ENCODE assay signal across 34 mouse cellular contexts in the genomic region with DNA sequence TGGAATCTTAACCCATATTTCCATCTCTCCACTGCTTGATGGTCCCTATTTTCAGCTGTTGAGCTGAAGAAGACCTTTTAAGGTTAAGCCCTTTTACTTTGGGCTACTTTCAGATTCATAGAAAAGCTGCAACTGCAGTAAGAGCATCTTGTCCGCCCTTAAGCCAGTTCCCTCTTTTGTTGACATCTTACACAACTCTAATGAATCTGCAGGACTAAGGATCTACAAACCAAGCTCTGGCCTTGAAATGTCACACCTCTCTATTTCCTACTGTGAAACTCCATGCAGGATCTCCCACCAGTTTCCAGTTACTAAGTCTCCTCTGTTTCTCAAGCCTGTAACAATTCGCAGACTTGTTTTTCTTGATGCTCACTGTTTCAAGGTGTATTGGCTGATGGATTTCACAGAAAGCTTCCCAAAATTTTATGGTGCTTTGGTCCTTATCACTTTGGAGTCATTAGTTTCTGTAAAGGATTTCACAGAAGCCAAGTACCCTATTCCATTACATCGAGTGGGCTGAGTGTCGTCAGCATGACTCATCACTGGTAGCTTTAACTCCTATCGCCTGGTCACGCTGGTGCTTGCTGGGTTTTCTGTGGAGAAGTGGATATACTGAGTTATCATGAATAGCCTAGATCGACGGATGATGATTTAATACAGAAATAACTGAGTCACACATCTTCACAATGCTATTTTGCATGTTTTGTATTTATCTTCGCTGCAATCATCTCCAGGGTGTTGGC. TPM values are rescaled to one million over a fixed set of nuclear protein-coding genes. Genes with fewer than 3 reads are reported as not detected.
A peak's percentile ranks its signal among the peaks of the same experiment; 100 is the strongest.
DNase-seq lines count a peak whose midpoint lies in the region; ATAC-seq and TF ChIP-seq lines count a peak whose summit lies in the region.
"Had no signal": no experiment of that assay in that cellular context is flagged by ENCODE, and none has a peak within 500 bp of the region (broad histone marks: within the 10 kb centered on the region; RNA-seq: fewer than 3 reads in every experiment).

No protein-coding gene starts in this region.

- H3K4me3 ChIP-seq in liver, embryonic 12.5 days, result no peak overlapping the region
- no peak overlapping the region for H3K4me3 ChIP-seq in liver, embryonic 11.5 days (ENCODE audit: low read depth, low read length)
- no peak overlapping the region for H3K4me3 ChIP-seq in C2C12 (ENCODE audit: insufficient read depth, poor library complexity, severe bottlenecking)
- no peak overlapping the region for H3K4me3 ChIP-seq in liver, embryonic 14.5 days (ENCODE audit: insufficient read depth in 1 of 2, low read depth in 2 of 2, low read length in 2 of 2)
- H3K4me3 ChIP-seq in stomach, embryonic 15.5 days (replicated peaks), result no peak overlapping the region
- H3K4me3 ChIP-seq: forebrain, embryonic 13.5 days; heart, embryonic 12.5 days; hindbrain, embryonic 13.5 days; left cerebral cortex, adult 2 months; limb, embryonic 12.5 days; neural tube, embryonic 12.5 days had no signal

- TF ChIP-seq CTCF in C2C12 (IDR thresholded peaks at IDR 0.05; ENCODE audit: control insufficient read depth, insufficient read depth, insufficient read length), result no peak
- no peak for TF ChIP-seq CTCF in liver, embryonic 14.5 days (IDR thresholded peaks at IDR 0.05; ENCODE audit: low read depth)

- ATAC-seq in liver, embryonic 12.5 days, result peak; percentile 27; the same call in 1 of the 2 replicates
- no peak for ATAC-seq in liver, embryonic 11.5 days (replicated peaks; ENCODE audit: low FRiP score)
- no peak for ATAC-seq in liver, embryonic 14.5 days (ENCODE audit: insufficient read depth)
- peak; percentile 28; the same call in 1 of the 2 replicates for ATAC-seq in stomach, embryonic 15.5 days (ENCODE audit: insufficient read depth, low FRiP score, low read depth)
- ATAC-seq: forebrain, embryonic 13.5 days; midbrain, embryonic 16.5 days; Patski had no signal

- no peaks in the 10 kb centered on the region for H3K79me3 ChIP-seq in C2C12 (ENCODE audit: low read depth)

- peaks cover 40% of the 10 kb centered on the region for H3K4me1 ChIP-seq in liver, embryonic 12.5 days
- peaks cover 9% of the 10 kb centered on the region for H3K4me1 ChIP-seq in liver, embryonic 11.5 days (replicated peaks; ENCODE audit: control insufficient read depth, insufficient read depth, low read length)
- peaks cover 25 to 34% of the 10 kb centered on the region in 2 experiments for H3K4me1 ChIP-seq in liver, embryonic 14.5 days (replicated peaks; ENCODE audit: control insufficient read depth in 2 of 2, insufficient read depth in 2 of 2, low read length in 1 of 2)
- no peaks in the 10 kb centered on the region for H3K4me1 ChIP-seq in stomach, embryonic 15.5 days
- H3K4me1 ChIP-seq: forebrain, embryonic 13.5 days; hindbrain, embryonic 13.5 days; neural tube, embryonic 12.5 days had no signal

- no peak overlapping the region for H3K4me2 ChIP-seq in liver, embryonic 12.5 days
- no peak overlapping the region for H3K4me2 ChIP-seq in liver, embryonic 11.5 days
- no peak overlapping the region for H3K4me2 ChIP-seq in liver, embryonic 14.5 days (ENCODE audit: low read depth)
- H3K4me2 ChIP-seq in stomach, embryonic 15.5 days, result no peak overlapping the region
- H3K4me2 ChIP-seq: forebrain, embryonic 13.5 days; heart, embryonic 12.5 days; hindbrain, embryonic 13.5 days; limb, embryonic 12.5 days; neural tube, embryonic 12.5 days had no signal

- H3K9me3 ChIP-seq in liver, embryonic 12.5 days (replicated peaks), result no peaks in the 10 kb centered on the region
- no peaks in the 10 kb centered on the region for H3K9me3 ChIP-seq in liver, embryonic 11.5 days (ENCODE audit: control insufficient read depth, low read length)
- H3K9me3 ChIP-seq in liver, embryonic 14.5 days (ENCODE audit: control insufficient read depth, low read length), result no peaks in the 10 kb centered on the region
- H3K9me3 ChIP-seq in stomach, embryonic 15.5 days, result no peaks in the 10 kb centered on the region
- H3K9me3 ChIP-seq: forebrain, embryonic 13.5 days; G1E; heart, embryonic 12.5 days; hindbrain, embryonic 13.5 days; limb, embryonic 12.5 days; neural tube, embryonic 12.5 days had no signal

- TF ChIP-seq EP300 in liver, embryonic 14.5 days (IDR thresholded peaks at IDR 0.05; ENCODE audit: low read depth), result no peak

- DNase-seq in liver, embryonic 11.5 days (ENCODE audit: low spot score), result no peak
- peak in 1 of 3 experiments; percentile 33 for DNase-seq in liver, embryonic 14.5 days (ENCODE audit: low read depth in 3 of 3, low spot score in 3 of 3)
- DNase-seq in MN1 (ENCODE audit: low spot score), result no peak
- no peak for DNase-seq in gastrocnemius, adult 8-10 months (ENCODE audit: low spot score in 2 of 2)
- no peak for DNase-seq in layer of hippocampus, postnatal 36 days
- DNase-seq: adrenal gland, postnatal 10 days; cerebellum, adult 2 months; cerebellum, postnatal 14 days; gastrocnemius, postnatal 25 days; heart, adult 18-20 months; heart, postnatal 4 days; kidney, adult 11 months; kidney, postnatal 25 days; lung, adult 2 months; lung, postnatal 10 days; right cerebral cortex, adult 18-20 months; spleen, adult 18-20 months; thymus, postnatal 14 days had no signal

- H3ac ChIP-seq in C2C12 (ENCODE audit: control insufficient read depth, insufficient read length, low read depth), result no peak overlapping the region

- WGBS in liver, embryonic 12.5 days (ENCODE audit: insufficient replicate concordance), result 69% methylated on average over 9 of the region's 9 CpGs
- 70% methylated on average over 9 of the region's 9 CpGs for WGBS in liver, embryonic 11.5 days
- WGBS in liver, embryonic 14.5 days (ENCODE audit: insufficient replicate concordance), result 64% methylated on average over 9 of the region's 9 CpGs
- WGBS in stomach, embryonic 15.5 days, result 67% methylated on average over 9 of the region's 9 CpGs

- peak overlapping the region; percentile 61 for H3K27ac ChIP-seq in liver, embryonic 12.5 days
- H3K27ac ChIP-seq in liver, embryonic 11.5 days (ENCODE audit: low read depth, low read length), result no peak overlapping the region
- H3K27ac ChIP-seq in liver, embryonic 14.5 days, result peak overlapping the region; percentile 19
- no peak overlapping the region for H3K27ac ChIP-seq in stomach, embryonic 15.5 days
- H3K27ac ChIP-seq: forebrain, embryonic 13.5 days; hindbrain, embryonic 13.5 days; left cerebral cortex, adult 2 months; limb, embryonic 12.5 days; macrophage; neural tube, embryonic 12.5 days had no signal

- H3K36me3 ChIP-seq in liver, embryonic 12.5 days, result no peaks in the 10 kb centered on the region
- no peaks in the 10 kb centered on the region for H3K36me3 ChIP-seq in liver, embryonic 11.5 days (ENCODE audit: control insufficient read depth, insufficient read depth, low read length)
- H3K36me3 ChIP-seq in C2C12 (ENCODE audit: control insufficient read depth, insufficient read depth), result no peaks in the 10 kb centered on the region
- no peaks in the 10 kb centered on the region for H3K36me3 ChIP-seq in liver, embryonic 14.5 days (replicated peaks; ENCODE audit: control insufficient read depth, insufficient read depth, low read depth)
- H3K36me3 ChIP-seq in stomach, embryonic 15.5 days, result no peaks in the 10 kb centered on the region
- H3K36me3 ChIP-seq: G1E; heart, embryonic 12.5 days; hindbrain, embryonic 13.5 days; limb, embryonic 12.5 days; neural tube, embryonic 12.5 days had no signal

- no peaks in the 10 kb centered on the region for H3K79me2 ChIP-seq in C2C12 (ENCODE audit: control insufficient read depth, insufficient read depth)

- H3K9ac ChIP-seq in liver, embryonic 12.5 days, result no peak overlapping the region
- H3K9ac ChIP-seq in liver, embryonic 11.5 days (ENCODE audit: low read depth, low read length), result no peak overlapping the region
- no peak overlapping the region for H3K9ac ChIP-seq in liver, embryonic 14.5 days (replicated peaks)
- H3K9ac ChIP-seq in stomach, embryonic 15.5 days, result no peak overlapping the region
- H3K9ac ChIP-seq: forebrain, embryonic 13.5 days; heart, embryonic 12.5 days; hindbrain, embryonic 13.5 days; limb, embryonic 12.5 days; neural tube, embryonic 12.5 days had no signal

- H3K27me3 ChIP-seq in liver, embryonic 12.5 days (replicated peaks), result no peaks in the 10 kb centered on the region
- no peaks in the 10 kb centered on the region for H3K27me3 ChIP-seq in liver, embryonic 11.5 days (replicated peaks; ENCODE audit: control insufficient read depth, insufficient read depth, low read length)
- no peaks in the 10 kb centered on the region for H3K27me3 ChIP-seq in C2C12 (ENCODE audit: control insufficient read depth, insufficient read depth, insufficient read length)
- H3K27me3 ChIP-seq in liver, embryonic 14.5 days (ENCODE audit: control insufficient read depth, insufficient read depth, low read length), result no peaks in the 10 kb centered on the region
- H3K27me3 ChIP-seq in stomach, embryonic 15.5 days (replicated peaks), result no peaks in the 10 kb centered on the region
- H3K27me3 ChIP-seq: forebrain, embryonic 13.5 days; heart, embryonic 12.5 days; hindbrain, embryonic 13.5 days; limb, embryonic 12.5 days; neural tube, embryonic 12.5 days had no signal

TF ChIP-seq in C2C12, 6 proteins besides CTCF, POLR2A, EP300 and RAD21:
- TF ChIP-seq MAX (IDR thresholded peaks at IDR 0.05) (no peak), CEBPB (IDR thresholded peaks at IDR 0.05; ENCODE audit: low read depth) (no peak), MYOD1 (IDR thresholded peaks at IDR 0.05; ENCODE audit: control insufficient read depth, insufficient read length, low read depth) (peak; percentile 3), FOSL1 (IDR thresholded peaks at IDR 0.05; ENCODE audit: insufficient read depth, low read length, poor library complexity, severe bottlenecking) (peak; percentile 47)

RNA-seq across cellular contexts. Expression of gene Gm13691, which starts 58.2 kb away (rescaled TPM):
- polyA plus RNA-seq in liver, embryonic 12.5 days (2016; fragmentation: Nextera tagmentation; extraction: Ambion mirVana), result not detected in 2 replicates
- polyA plus RNA-seq in liver, embryonic 11.5 days (2014; fragmentation: Nextera tagmentation; extraction: Ambion mirVana), result not detected in 2 replicates
- polyA plus RNA-seq in C2C12 (2012; fragmentation: generic; extraction: Trizol), result not detected
- polyA plus RNA-seq in liver, embryonic 14.5 days (2012; rRNA removed), result not detected in 2 replicates
- not detected in 2 replicates for polyA plus RNA-seq in liver, embryonic 14.5 days (2014; fragmentation: Nextera tagmentation; extraction: Ambion mirVana)
- polyA plus RNA-seq in stomach, embryonic 15.5 days (2015; fragmentation: Nextera tagmentation; extraction: Ambion mirVana), result 0.09 TPM in 1 of 2 replicates, not detected in the other
- total RNA-seq in gastrocnemius, adult 8-10 months (2022), result under 1 TPM in 3 of 4 experiments, not detected in 1; 0.65 to 0.91 (median 0.80) TPM
- 1 to 10 TPM; 1.7 TPM for total RNA-seq in layer of hippocampus, postnatal 36 days (2021)
- polyA plus RNA-seq: cerebellum, adult 2 months; embryonic facial prominence, embryonic 11.5 days; forebrain, embryonic 13.5 days; G1E; heart, embryonic 12.5 days; heart, postnatal 0 days; hindbrain, embryonic 13.5 days; kidney, embryonic 14.5 days; limb, embryonic 12.5 days; lung, adult 2 months; macrophage; midbrain, embryonic 16.5 days; neural tube, embryonic 12.5 days had no signal

Comparison
In these comparisons a context has a peak if more than half of its experiments do, and no peak if none do; other contexts are left out.
1. ATAC-seq: peak in liver, embryonic 12.5 days (single experiment) and stomach, embryonic 15.5 days (single experiment); none in liver, embryonic 11.5 days (single experiment) and liver, embryonic 14.5 days (single experiment).
2. H3K27ac ChIP-seq: peak in liver, embryonic 12.5 days (single experiment) and liver, embryonic 14.5 days (single experiment); none in liver, embryonic 11.5 days (single experiment) and stomach, embryonic 15.5 days (single experiment).